Comparison of ENCODE assay signal across 8 mouse cellular contexts in genomic region chr1:93823796-93824495, GRCm38 (mm10). TPM values are rescaled to one million over a fixed set of nuclear protein-coding genes. Genes with fewer than 3 reads are reported as not detected.
DNase-seq lines count a peak whose midpoint lies in the region; ATAC-seq and TF ChIP-seq lines count a peak whose summit lies in the region.
"Had no signal": no experiment of that assay in that cellular context is flagged by ENCODE, and none has a peak within 500 bp of the region (broad histone marks: within the 10 kb centered on the region; RNA-seq: fewer than 3 reads in every experiment).

No protein-coding gene starts in this region.

- no peaks in the 10 kb centered on the region for H3K27me3 ChIP-seq in kidney, embryonic 14.5 days (ENCODE audit: control insufficient read depth, insufficient read depth, low read length)
- H3K27me3 ChIP-seq in embryonic facial prominence, embryonic 10.5 days (replicated peaks; ENCODE audit: low read depth, poor library complexity, severe bottlenecking), result no peaks in the 10 kb centered on the region
- H3K27me3 ChIP-seq in forebrain, postnatal 0 days (ENCODE audit: insufficient read depth, low read length), result no peaks in the 10 kb centered on the region
- no peaks in the 10 kb centered on the region for H3K27me3 ChIP-seq in midbrain, embryonic 11.5 days (ENCODE audit: control insufficient read depth, insufficient read depth, low read length)

- no peak for TF ChIP-seq CTCF in forebrain, postnatal 0 days (IDR thresholded peaks at IDR 0.05; ENCODE audit: low read depth)

- intact Hi-C loops in left cerebral cortex, postnatal 25 days (cut with DNase I), result no loop called here

- no peak for DNase-seq in kidney, adult 8-10 months
- DNase-seq in embryonic facial prominence, embryonic 10.5 days (ENCODE audit: low spot score), result no peak
- no peak for DNase-seq in forebrain, postnatal 0 days
- DNase-seq in midbrain, embryonic 11.5 days (ENCODE audit: low spot score, missing footprints), result peak; percentile 69
- DNase-seq in spleen, adult 12 weeks (ENCODE audit: low spot score), result no peak
- no peak for DNase-seq in left cerebral cortex, postnatal 25 days (ENCODE audit: low spot score in 2 of 2)
- DNase-seq: lung, postnatal 36 days had no signal

- no peak overlapping the region for H3K9ac ChIP-seq in kidney, embryonic 14.5 days (ENCODE audit: low read depth, low read length)
- no peak overlapping the region for H3K9ac ChIP-seq in forebrain, postnatal 0 days
- peak overlapping the region; percentile 69; the same call in 1 of the 2 replicates for H3K9ac ChIP-seq in midbrain, embryonic 11.5 days (ENCODE audit: low read length)

- no peak overlapping the region for H3K4me2 ChIP-seq in kidney, embryonic 14.5 days (replicated peaks; ENCODE audit: low read depth, low read length)
- no peak overlapping the region; the same call in 1 of the 2 replicates for H3K4me2 ChIP-seq in forebrain, postnatal 0 days (ENCODE audit: low read depth)
- peak overlapping the region; percentile 69; the same call in 1 of the 2 replicates for H3K4me2 ChIP-seq in midbrain, embryonic 11.5 days

- H3K36me3 ChIP-seq in kidney, embryonic 14.5 days (ENCODE audit: control insufficient read depth, insufficient read depth, low read length), result peaks cover 26% of the 10 kb centered on the region
- H3K36me3 ChIP-seq in embryonic facial prominence, embryonic 10.5 days (replicated peaks), result peaks cover 35% of the 10 kb centered on the region
- H3K36me3 ChIP-seq in forebrain, postnatal 0 days (ENCODE audit: insufficient read depth), result peaks cover 24% of the 10 kb centered on the region
- H3K36me3 ChIP-seq in midbrain, embryonic 11.5 days (ENCODE audit: control insufficient read depth, insufficient read depth, low read length), result peaks cover 6% of the 10 kb centered on the region

- WGBS in kidney, embryonic 14.5 days, result 75% methylated on average over 3 of the region's 3 CpGs
- WGBS in embryonic facial prominence, embryonic 10.5 days, result 77% methylated on average over 3 of the region's 3 CpGs
- WGBS in forebrain, postnatal 0 days, result 75% methylated on average over 3 of the region's 3 CpGs
- WGBS in midbrain, embryonic 11.5 days, result 80% methylated on average over 3 of the region's 3 CpGs

- H3K9me3 ChIP-seq in kidney, embryonic 14.5 days (ENCODE audit: control insufficient read depth, low read length), result no peaks in the 10 kb centered on the region
- no peaks in the 10 kb centered on the region for H3K9me3 ChIP-seq in embryonic facial prominence, embryonic 10.5 days
- no peaks in the 10 kb centered on the region for H3K9me3 ChIP-seq in forebrain, postnatal 0 days (ENCODE audit: low read length)
- no peaks in the 10 kb centered on the region for H3K9me3 ChIP-seq in midbrain, embryonic 11.5 days (ENCODE audit: control insufficient read depth, low read length)

- H3K4me3 ChIP-seq in kidney, embryonic 14.5 days (ENCODE audit: low read length), result no peak overlapping the region
- peak overlapping the region; percentile 65; the same call in 1 of the 2 replicates for H3K4me3 ChIP-seq in embryonic facial prominence, embryonic 10.5 days
- H3K4me3 ChIP-seq in forebrain, postnatal 0 days (ENCODE audit: low read depth, low read length), result no peak overlapping the region
- no peak overlapping the region for H3K4me3 ChIP-seq in midbrain, embryonic 11.5 days (ENCODE audit: low read depth, low read length)

- peaks cover 4% of the 10 kb centered on the region; the same call in 1 of the 2 replicates for H3K4me1 ChIP-seq in kidney, embryonic 14.5 days (ENCODE audit: control insufficient read depth, insufficient read depth, low read length)
- peaks cover 20% of the 10 kb centered on the region for H3K4me1 ChIP-seq in embryonic facial prominence, embryonic 10.5 days
- peaks cover 13% of the 10 kb centered on the region; the same call in 1 of the 2 replicates for H3K4me1 ChIP-seq in forebrain, postnatal 0 days (ENCODE audit: insufficient read depth)
- peaks cover 7% of the 10 kb centered on the region for H3K4me1 ChIP-seq in midbrain, embryonic 11.5 days (ENCODE audit: control insufficient read depth, insufficient read depth, low read length)

- peak overlapping the region; percentile 90; the same call in 1 of the 2 replicates for H3K27ac ChIP-seq in kidney, embryonic 14.5 days (ENCODE audit: low read depth, low read length)
- peak overlapping the region; percentile 89; the same call in 1 of the 2 replicates for H3K27ac ChIP-seq in embryonic facial prominence, embryonic 10.5 days (replicated peaks)
- peak overlapping the region; percentile 97 for H3K27ac ChIP-seq in forebrain, postnatal 0 days (ENCODE audit: low read depth, low read length)
- peak overlapping the region; percentile 79 for H3K27ac ChIP-seq in midbrain, embryonic 11.5 days (ENCODE audit: low read depth, low read length)

- no peak for ATAC-seq in kidney, embryonic 14.5 days (ENCODE audit: low FRiP score, low TSS enrichment)
- ATAC-seq in forebrain, postnatal 0 days, result no peak
- no peak for ATAC-seq in midbrain, embryonic 11.5 days (ENCODE audit: low FRiP score)

RNA-seq across cellular contexts. Expression of gene D2hgdh, which starts 0.8 kb away (rescaled TPM):
- 10.8 and 13.2 TPM in 2 replicates for polyA plus RNA-seq in kidney, embryonic 14.5 days (2014; fragmentation: Nextera tagmentation; extraction: Ambion mirVana)
- polyA plus RNA-seq in embryonic facial prominence, embryonic 10.5 days (2016; fragmentation: Nextera tagmentation; extraction: Ambion mirVana), result 15.0 and 15.7 TPM in 2 replicates
- total RNA-seq in forebrain, postnatal 0 days (2014; rRNA removed), result 13.4 and 13.5 TPM in 2 replicates
- polyA plus RNA-seq in forebrain, postnatal 0 days (2015; fragmentation: Nextera tagmentation; extraction: Ambion mirVana), result 7.4 and 11.2 TPM in 2 replicates
- 10.2 and 12.1 TPM in 2 replicates for polyA plus RNA-seq in midbrain, embryonic 11.5 days (2014; fragmentation: Nextera tagmentation; extraction: Ambion mirVana)
- total RNA-seq in left cerebral cortex, postnatal 25 days (2021), result 10 to 100 TPM; 13.3 to 15.8 TPM

RNA-seq across cellular contexts. Expression of gene Ing5, which starts 20.2 kb away (rescaled TPM):
- polyA plus RNA-seq in kidney, embryonic 14.5 days (2014; fragmentation: Nextera tagmentation; extraction: Ambion mirVana), result 10.7 and 18.5 TPM in 2 replicates
- 26.3 and 27.2 TPM in 2 replicates for polyA plus RNA-seq in embryonic facial prominence, embryonic 10.5 days (2016; fragmentation: Nextera tagmentation; extraction: Ambion mirVana)
- 9.3 and 12.9 TPM in 2 replicates for total RNA-seq in forebrain, postnatal 0 days (2014; rRNA removed)
- 4.4 and 5.4 TPM in 2 replicates for polyA plus RNA-seq in forebrain, postnatal 0 days (2015; fragmentation: Nextera tagmentation; extraction: Ambion mirVana)
- 16.4 and 17.8 TPM in 2 replicates for polyA plus RNA-seq in midbrain, embryonic 11.5 days (2014; fragmentation: Nextera tagmentation; extraction: Ambion mirVana)
- total RNA-seq in left cerebral cortex, postnatal 25 days (2021), result 10 to 100 TPM; 10.6 to 12.1 TPM

RNA-seq across cellular contexts. Expression of gene Dtymk, which starts 22.2 kb away (rescaled TPM):
- 287 and 307 TPM in 2 replicates for polyA plus RNA-seq in kidney, embryonic 14.5 days (2014; fragmentation: Nextera tagmentation; extraction: Ambion mirVana)
- polyA plus RNA-seq in embryonic facial prominence, embryonic 10.5 days (2016; fragmentation: Nextera tagmentation; extraction: Ambion mirVana), result 280 and 291 TPM in 2 replicates
- total RNA-seq in forebrain, postnatal 0 days (2014; rRNA removed), result 90.9 and 97.1 TPM in 2 replicates
- 123 and 138 TPM in 2 replicates for polyA plus RNA-seq in forebrain, postnatal 0 days (2015; fragmentation: Nextera tagmentation; extraction: Ambion mirVana)
- 229 and 230 TPM in 2 replicates for polyA plus RNA-seq in midbrain, embryonic 11.5 days (2014; fragmentation: Nextera tagmentation; extraction: Ambion mirVana)
- 10 to 100 TPM; 47.7 to 53.3 TPM for total RNA-seq in left cerebral cortex, postnatal 25 days (2021)

RNA-seq across cellular contexts. Expression of gene Gal3st2, which starts 37.2 kb away (rescaled TPM):
- not detected in 2 replicates for polyA plus RNA-seq in kidney, embryonic 14.5 days (2014; fragmentation: Nextera tagmentation; extraction: Ambion mirVana)
- not detected in 2 replicates for polyA plus RNA-seq in embryonic facial prominence, embryonic 10.5 days (2016; fragmentation: Nextera tagmentation; extraction: Ambion mirVana)
- total RNA-seq in forebrain, postnatal 0 days (2014; rRNA removed), result 0.23 TPM in 1 of 2 replicates, not detected in the other
- polyA plus RNA-seq in forebrain, postnatal 0 days (2015; fragmentation: Nextera tagmentation; extraction: Ambion mirVana), result not detected in 2 replicates
- not detected in 2 replicates for polyA plus RNA-seq in midbrain, embryonic 11.5 days (2014; fragmentation: Nextera tagmentation; extraction: Ambion mirVana)
- under 1 TPM in 1 of 2 experiments, not detected in 1; 0.69 TPM for total RNA-seq in left cerebral cortex, postnatal 25 days (2021)
